Mouse (Mus musculus) forebrain, embryonic 16.5 days (tissue): ENCODE data around the gene Cotl1. TPM values are rescaled to one million over a fixed set of nuclear protein-coding genes. Genes with fewer than 3 reads are reported as not detected.

Experiments
- ATAC-seq: fragments of 200-750 bp; cut with Nextera tagmentation; 2 replicates; pipeline ENCODE4 v1.8.0; 2017; ENCODE audit warnings: mild to moderate bottlenecking, moderate library complexity
- H3K27ac ChIP-seq: fragments of 300-500 bp; sonication (generic); 2 replicates; pipeline ENCODE4 v1.5.1; 2014; ENCODE audit warnings: low read length, control low read depth
- H3K27me3 ChIP-seq: fragments of 300-500 bp; sonication (generic); replicated peaks from 2 replicates; pipeline ENCODE4 v1.6.1; 2014; ENCODE audit warnings: low read length; ENCODE audit not compliant: control insufficient read depth, insufficient read depth
- H3K36me3 ChIP-seq: fragments of 300-500 bp; sonication (generic); 2 replicates; pipeline ENCODE4 v1.6.1; 2014; ENCODE audit not compliant: control insufficient read depth, insufficient read depth
- H3K4me1 ChIP-seq: fragments of 300-500 bp; sonication (generic); replicated peaks from 2 replicates; pipeline ENCODE4 v1.6.1; 2014; ENCODE audit warnings: low read length; ENCODE audit not compliant: control insufficient read depth, insufficient read depth
- H3K4me2 ChIP-seq: fragments of 300-500 bp; sonication (generic); 2 replicates; pipeline ENCODE4 v1.6.1; 2014; ENCODE audit warnings: mild to moderate bottlenecking, low read length, control low read depth
- H3K4me3 ChIP-seq: fragments of 300-500 bp; sonication (generic); replicated peaks from 2 replicates; pipeline ENCODE4 v1.5.1; 2014; ENCODE audit warnings: mild to moderate bottlenecking, low read length, control low read depth
- H3K9ac ChIP-seq: fragments of 300-500 bp; sonication (generic); replicated peaks from 2 replicates; pipeline ENCODE4 v1.6.1; 2014; ENCODE audit warnings: low read depth, low read length, control low read depth
- H3K9me3 ChIP-seq: fragments of 300-500 bp; sonication (generic); 2 replicates; pipeline ENCODE4 v1.6.1; 2016; ENCODE audit warnings: low read length; ENCODE audit not compliant: control insufficient read depth
- WGBS: fragments of 180-500 bp; shearing (Covaris S2); extraction: QIAGEN DNeasy Blood & Tissue Kit; methylation state at CpG from one replicate; pipeline ENCODE4 v1.1.7; 2014; 5-methylcytosine and 5-hydroxymethylcytosine counted together
- polyA plus RNA-seq: library from polyadenylated mRNA; unstranded; fragments of >200 nt; fragmentation: Nextera tagmentation; extraction: Ambion mirVana; gene quantifications from 2 replicates; pipeline ENCODE4 v1.2.1, GENCODE M21; 2015

The Cotl1 gene
- polyA plus RNA-seq, 1 experiment from 2014 or later, result 147 TPM

DNA sequence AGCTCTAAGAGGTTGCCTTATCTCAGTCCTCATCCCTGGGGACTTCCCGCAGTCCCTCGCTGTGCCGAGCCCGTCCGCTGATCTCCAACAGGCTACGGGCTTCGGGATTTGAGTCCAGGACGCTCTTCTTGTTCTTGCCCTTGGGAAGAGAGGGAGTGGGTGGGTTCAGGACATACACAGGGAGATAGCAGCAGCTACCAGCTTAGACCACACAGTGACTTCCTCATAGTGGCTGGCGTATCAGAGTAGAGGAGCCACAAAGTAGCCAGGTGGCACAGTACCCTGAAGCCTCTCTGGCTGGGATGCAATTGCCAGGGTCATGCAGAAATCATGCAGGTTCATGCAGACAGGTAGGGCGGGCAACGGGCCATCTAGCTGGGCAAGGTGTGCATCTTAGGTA, 78.7 kb downstream of the Cotl1 start:
- Histone ChIP-seq H3K4me3 (no peak overlapping the region), H3K9me3 (no peaks in the 10 kb centered on the region), H3K27ac (no peak overlapping the region), H3K36me3 (peaks cover 3% of the 10 kb centered on the region; the same call in 1 of the 2 replicates), H3K9ac (no peak overlapping the region), H3K4me1 (no peaks in the 10 kb centered on the region), H3K4me2 (no peak overlapping the region), H3K27me3 (no peaks in the 10 kb centered on the region)
- 92% methylated on average over 11 of the region's 11 CpGs for WGBS
- no peak for ATAC-seq

Other genes with a start within 250 kb of the Cotl1 start
- 19.3 and 19.4 TPM in 2 replicates for gene Taf1c, start 235.3 kb downstream of the Cotl1 start, polyA plus RNA-seq
- not detected in 2 replicates for gene Adad2, start 227.8 kb downstream of the Cotl1 start, polyA plus RNA-seq
- gene Kcng4, start 204.9 kb downstream of the Cotl1 start, polyA plus RNA-seq, result not detected in 2 replicates
- gene Wfdc1, start 174.2 kb downstream of the Cotl1 start, polyA plus RNA-seq, result 3.5 and 4.2 TPM in 2 replicates
- 0.06 and 0.14 TPM in 2 replicates for gene Atp2c2, start 140.5 kb downstream of the Cotl1 start, polyA plus RNA-seq
- gene Tldc1, start 62.1 kb downstream of the Cotl1 start, polyA plus RNA-seq, result 15.3 and 16.1 TPM in 2 replicates
- 15.2 and 19.1 TPM in 2 replicates for gene Klhl36, start 21.7 kb upstream of the Cotl1 start, polyA plus RNA-seq
- 158 TPM in 2 replicates for gene Usp10, start 69.8 kb upstream of the Cotl1 start, polyA plus RNA-seq
- gene Gm20388, start 70.3 kb upstream of the Cotl1 start, polyA plus RNA-seq, result 3.1 and 4.7 TPM in 2 replicates
- 1.2 and 1.5 TPM in 2 replicates for gene Crispld2, start 151.9 kb upstream of the Cotl1 start, polyA plus RNA-seq